Mouse (Mus musculus): ENCODE results near the gene Celf6. TPM values are rescaled to one million over a fixed set of nuclear protein-coding genes. Genes with fewer than 3 reads are reported as not detected.

Gene Celf6
- polyA plus RNA-seq, 1 experiment from 2014 or later = 1.0 TPM

- Histone ChIP-seq H3K9ac (no peak overlapping the region), H3K4me3 (no peak overlapping the region), H3K27ac (no peak overlapping the region), H3K4me2 (replicated peaks) (no peak overlapping the region), H3K36me3 (peaks cover 4% of the 10 kb centered on the region), H3K9me3 (no peaks in the 10 kb centered on the region), H3K4me1 (no peaks in the 10 kb centered on the region), H3K27me3 (no peaks in the 10 kb centered on the region)
- ATAC-seq (ENCODE audit: insufficient number of reproducible peaks, insufficient read depth, low FRiP score, low TSS enrichment) = no peak
- WGBS = 58% methylated on average over 2 of the region's 2 CpGs
Observed at GRCm38 (mm10) chr9:59548961-59549487, 28.7 kb upstream of the Celf6 start.

- Histone ChIP-seq H3K4me1 (no peaks in the 10 kb centered on the region), H3K27me3 (no peaks in the 10 kb centered on the region), H3K4me2 (replicated peaks) (no peak overlapping the region), H3K9me3 (no peaks in the 10 kb centered on the region), H3K36me3 (peaks cover 10% of the 10 kb centered on the region), H3K27ac (no peak overlapping the region), H3K9ac (no peak overlapping the region), H3K4me3 (no peak overlapping the region)
- WGBS = 88% methylated on average over 4 of the region's 4 CpGs
- no peak for ATAC-seq (ENCODE audit: insufficient number of reproducible peaks, insufficient read depth, low FRiP score, low TSS enrichment)
Observed at GRCm38 (mm10) chr9:59550077-59550476, 27.6 kb upstream of the Celf6 start.

- Histone ChIP-seq H3K27ac (no peak overlapping the region), H3K27me3 (no peaks in the 10 kb centered on the region), H3K4me1 (no peaks in the 10 kb centered on the region), H3K36me3 (peaks cover 14% of the 10 kb centered on the region), H3K4me3 (no peak overlapping the region), H3K9ac (no peak overlapping the region), H3K4me2 (replicated peaks) (no peak overlapping the region), H3K9me3 (no peaks in the 10 kb centered on the region)
- 78% methylated on average over 5 of the region's 5 CpGs for WGBS
- ATAC-seq (ENCODE audit: insufficient number of reproducible peaks, insufficient read depth, low FRiP score, low TSS enrichment) = no peak
Observed at GRCm38 (mm10) chr9:59551017-59551416, 26.7 kb upstream of the Celf6 start.

GRCm38 (mm10) chr9:59551620-59552031 is 26.1 kb upstream of the Celf6 start:
- Histone ChIP-seq H3K4me1 (no peaks in the 10 kb centered on the region), H3K9ac (no peak overlapping the region), H3K27me3 (no peaks in the 10 kb centered on the region), H3K9me3 (no peaks in the 10 kb centered on the region), H3K27ac (no peak overlapping the region), H3K36me3 (peaks cover 14% of the 10 kb centered on the region), H3K4me3 (no peak overlapping the region), H3K4me2 (replicated peaks) (no peak overlapping the region)
- WGBS = 71% methylated on average over 3 of the region's 3 CpGs
- ATAC-seq (ENCODE audit: insufficient number of reproducible peaks, insufficient read depth, low FRiP score, low TSS enrichment) = no peak

- H3K4me3 ChIP-seq = no peak overlapping the region
- H3K36me3 ChIP-seq = peaks cover 22% of the 10 kb centered on the region
- no peak overlapping the region for H3K27ac ChIP-seq
- ATAC-seq (ENCODE audit: insufficient number of reproducible peaks, insufficient read depth, low FRiP score, low TSS enrichment) = no peak
- 87% methylated on average over 5 of the region's 5 CpGs for WGBS
- H3K4me2 ChIP-seq (replicated peaks) = no peak overlapping the region
- H3K4me1 ChIP-seq = no peaks in the 10 kb centered on the region
- no peak overlapping the region for H3K9ac ChIP-seq
- H3K9me3 ChIP-seq = no peaks in the 10 kb centered on the region
- no peaks in the 10 kb centered on the region for H3K27me3 ChIP-seq
Observed at GRCm38 (mm10) chr9:59552610-59553009, 25.1 kb upstream of the Celf6 start.

- H3K9ac ChIP-seq = no peak overlapping the region
- 88% methylated on average over 4 of the region's 4 CpGs for WGBS
- no peak overlapping the region for H3K4me3 ChIP-seq
- H3K27me3 ChIP-seq = no peaks in the 10 kb centered on the region
- no peak for ATAC-seq (ENCODE audit: insufficient number of reproducible peaks, insufficient read depth, low FRiP score, low TSS enrichment)
- H3K4me1 ChIP-seq = no peaks in the 10 kb centered on the region
- H3K9me3 ChIP-seq = no peaks in the 10 kb centered on the region
- peaks cover 32% of the 10 kb centered on the region for H3K36me3 ChIP-seq
- H3K27ac ChIP-seq = no peak overlapping the region
- H3K4me2 ChIP-seq (replicated peaks) = no peak overlapping the region
Observed at GRCm38 (mm10) chr9:59553719-59554118, 24.0 kb upstream of the Celf6 start.

GRCm38 (mm10) chr9:59565600-59565999 is 12.1 kb upstream of the Celf6 start:
- Histone ChIP-seq H3K9ac (no peak overlapping the region), H3K4me1 (no peaks in the 10 kb centered on the region), H3K4me2 (replicated peaks) (no peak overlapping the region), H3K4me3 (no peak overlapping the region), H3K36me3 (peaks cover 37% of the 10 kb centered on the region), H3K9me3 (no peaks in the 10 kb centered on the region), H3K27me3 (no peaks in the 10 kb centered on the region), H3K27ac (no peak overlapping the region)
- WGBS = 24% methylated on average over 4 of the region's 4 CpGs
- 0 out of 2 replicates have a peak, but pooled peaks have one; percentile 47 for ATAC-seq (ENCODE audit: insufficient number of reproducible peaks, insufficient read depth, low FRiP score, low TSS enrichment)

GRCm38 (mm10) chr9:59567111-59567510 is 10.6 kb upstream of the Celf6 start:
- WGBS = 28% methylated on average over 6 of the region's 6 CpGs
- H3K27me3 ChIP-seq = no peaks in the 10 kb centered on the region
- ATAC-seq (ENCODE audit: insufficient number of reproducible peaks, insufficient read depth, low FRiP score, low TSS enrichment) = no peak

GRCm38 (mm10) chr9:59571852-59572251 is 5.9 kb upstream of the Celf6 start:
- Histone ChIP-seq H3K4me1 (no peaks in the 10 kb centered on the region), H3K27me3 (peaks cover 8% of the 10 kb centered on the region; the same call in 1 of the 2 replicates), H3K4me2 (replicated peaks) (no peak overlapping the region), H3K36me3 (no peaks in the 10 kb centered on the region), H3K9me3 (no peaks in the 10 kb centered on the region), H3K27ac (no peak overlapping the region), H3K4me3 (no peak overlapping the region), H3K9ac (no peak overlapping the region)
- 89% methylated on average over 2 of the region's 2 CpGs for WGBS
- no peak for ATAC-seq (ENCODE audit: insufficient number of reproducible peaks, insufficient read depth, low FRiP score, low TSS enrichment)

More at GRCm38 (mm10) chr9:59567111-59567510, 10.6 kb upstream of the Celf6 start:
- no peak overlapping the region for H3K4me2 ChIP-seq (replicated peaks)
- H3K27ac ChIP-seq = no peak overlapping the region
- H3K9ac ChIP-seq = no peak overlapping the region
- no peaks in the 10 kb centered on the region for H3K4me1 ChIP-seq
- H3K9me3 ChIP-seq = no peaks in the 10 kb centered on the region
- H3K4me3 ChIP-seq = no peak overlapping the region
- H3K36me3 ChIP-seq = peaks cover 22% of the 10 kb centered on the region

- no peak for ATAC-seq (ENCODE audit: insufficient number of reproducible peaks, insufficient read depth, low FRiP score, low TSS enrichment)
- Histone ChIP-seq H3K9me3 (no peaks in the 10 kb centered on the region), H3K4me1 (peaks cover 8% of the 10 kb centered on the region; the same call in 1 of the 2 replicates), H3K9ac (0 out of 2 replicates have a peak overlapping the region, but pooled peaks have one; percentile 10), H3K4me2 (replicated peaks) (peak overlapping the region; percentile 68), H3K4me3 (peak overlapping the region; percentile 44), H3K36me3 (no peaks in the 10 kb centered on the region), H3K27ac (no peak overlapping the region), H3K27me3 (peaks cover 19% of the 10 kb centered on the region; the same call in 1 of the 2 replicates)
- 15% methylated on average over 13 of the region's 13 CpGs for WGBS
Observed at GRCm38 (mm10) chr9:59577401-59577800, 316 bp upstream of the Celf6 start.

- Histone ChIP-seq H3K4me2 (replicated peaks) (peak overlapping the region; percentile 68), H3K27me3 (peaks cover 19% of the 10 kb centered on the region; the same call in 1 of the 2 replicates), H3K4me3 (peak overlapping the region; percentile 44), H3K36me3 (no peaks in the 10 kb centered on the region), H3K9ac (no peak overlapping the region), H3K27ac (no peak overlapping the region), H3K4me1 (peaks cover 8% of the 10 kb centered on the region; the same call in 1 of the 2 replicates), H3K9me3 (no peaks in the 10 kb centered on the region)
- ATAC-seq (ENCODE audit: insufficient number of reproducible peaks, insufficient read depth, low FRiP score, low TSS enrichment) = no peak; the same call in 1 of the 2 replicates
- WGBS = under 1% methylated on average over 17 of the region's 20 CpGs
Observed at GRCm38 (mm10) chr9:59578505-59578867, 769 bp downstream of the Celf6 start.

- 4% methylated on average over 13 of the region's 13 CpGs for WGBS
- Histone ChIP-seq H3K9me3 (no peaks in the 10 kb centered on the region), H3K4me3 (peak overlapping the region; percentile 23), H3K27ac (no peak overlapping the region), H3K36me3 (no peaks in the 10 kb centered on the region), H3K27me3 (no peaks in the 10 kb centered on the region), H3K4me2 (replicated peaks) (peak overlapping the region; percentile 46), H3K4me1 (no peaks in the 10 kb centered on the region), H3K9ac (peak overlapping the region; percentile 28; the same call in 1 of the 2 replicates)
- ATAC-seq (ENCODE audit: insufficient number of reproducible peaks, insufficient read depth, low FRiP score, low TSS enrichment) = peak; percentile 64; the same call in 1 of the 2 replicates
Observed at GRCm38 (mm10) chr9:59584871-59585308, 7.2 kb downstream of the Celf6 start.
